Mouse (Mus musculus) small intestine, adult 2 months (tissue): ENCODE results near the gene Lgalsl. TPM values are rescaled to one million over a fixed set of nuclear protein-coding genes. Genes with fewer than 3 reads are reported as not detected.

Experiments
- H3K27ac ChIP-seq: fragments of 200-500 bp; 2 replicates; pipeline ENCODE4 v1.5.1; 2012; ENCODE audit warnings: low read depth, low read length, control low read depth, inconsistent platforms; ENCODE audit not compliant: insufficient read depth
- H3K27me3 ChIP-seq: fragments of 200-500 bp; 2 replicates; pipeline ENCODE4 v1.6.1; 2012; ENCODE audit warnings: mild to moderate bottlenecking, moderate library complexity, low read length, inconsistent platforms; ENCODE audit not compliant: control insufficient read depth, insufficient read depth
- H3K36me3 ChIP-seq: fragments of 200-500 bp; 2 replicates; pipeline ENCODE4 v1.6.1; 2012; ENCODE audit warnings: mild to moderate bottlenecking, low read length, control low read depth, inconsistent platforms; ENCODE audit not compliant: control insufficient read depth, insufficient read depth
- H3K4me1 ChIP-seq: fragments of 200-500 bp; 2 replicates; pipeline ENCODE4 v1.6.1; 2012; ENCODE audit warnings: low read length, inconsistent platforms, mixed read lengths; ENCODE audit not compliant: control insufficient read depth, insufficient read depth, insufficient read length
- H3K4me3 ChIP-seq: fragments of 200-500 bp; 2 replicates; pipeline ENCODE4 v1.5.1; 2012; ENCODE audit warnings: low read depth, mild to moderate bottlenecking, control low read depth, inconsistent platforms, low read length, moderate library complexity
- CTCF ChIP-seq: fragments of 200-500 bp; IDR thresholded peaks from 2 replicates; pipeline ENCODE4 v1.5.1; 2012; ENCODE audit warnings: low read depth, mild to moderate bottlenecking, control low read depth, inconsistent platforms, low read length, moderate library complexity, mixed read lengths; ENCODE audit not compliant: insufficient replicate concordance, insufficient read length; ENCODE audit errors: extremely low read depth
- POLR2A ChIP-seq: fragments of 200-500 bp; IDR thresholded peaks from 2 replicates; pipeline ENCODE4 v1.6.1; 2012; ENCODE audit warnings: low read depth, mild to moderate bottlenecking, control low read depth, inconsistent platforms, low read length, moderate library complexity
- WGBS: fragments of 180-500 bp; shearing (Covaris S2); methylation state at CpG from one replicate; pipeline ENCODE4 v1.1.7; 2018; 5-methylcytosine and 5-hydroxymethylcytosine counted together
- polyA plus RNA-seq: library from polyadenylated mRNA; depleted of rRNA; stranded (reverse); fragments of >200 nt; gene quantifications from 2 replicates; pipeline ENCODE4 v1.2.3, GENCODE M21; 2012

The Lgalsl gene
- polyA plus RNA-seq, 1 experiment: 4.5 TPM

- WGBS: 27% methylated on average over 4 of the region's 4 CpGs
- Histone ChIP-seq H3K27me3 (no peaks in the 10 kb centered on the region), H3K4me1 (peaks cover 9% of the 10 kb centered on the region; the same call in 1 of the 2 replicates), H3K36me3 (no peaks in the 10 kb centered on the region), H3K4me3 (no peak overlapping the region), H3K27ac (peak overlapping the region; percentile 80)
- TF ChIP-seq CTCF: no peak
- no peak for TF ChIP-seq POLR2A
Observed at GRCm38 (mm10) chr11:20805604-20806249, 25.1 kb downstream of the Lgalsl start.

DNA sequence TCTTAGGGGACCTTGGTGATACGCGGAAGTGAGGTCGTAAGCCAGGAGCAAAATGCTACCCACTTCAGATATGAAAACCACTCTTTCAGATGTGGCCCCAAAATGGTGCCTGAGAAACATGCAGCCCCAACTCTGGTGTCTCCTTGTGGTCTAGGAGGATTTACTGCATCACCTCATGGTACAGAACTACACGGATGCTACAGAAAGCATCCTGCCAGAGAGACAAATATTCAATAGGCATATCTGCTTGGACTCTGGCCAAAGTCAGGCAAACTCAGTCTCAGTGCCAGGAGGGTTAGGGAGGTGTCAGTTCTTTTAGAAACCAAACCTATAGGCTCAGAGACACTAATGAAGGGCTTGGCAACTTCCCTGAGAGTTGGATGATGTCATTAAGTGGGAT lies 26.4 kb downstream of the Lgalsl start:
- Histone ChIP-seq H3K4me3 (no peak overlapping the region), H3K36me3 (no peaks in the 10 kb centered on the region), H3K27me3 (no peaks in the 10 kb centered on the region), H3K27ac (no peak overlapping the region), H3K4me1 (peaks cover 11% of the 10 kb centered on the region; the same call in 1 of the 2 replicates)
- WGBS: 82% methylated on average over 4 of the region's 4 CpGs
- no peak for TF ChIP-seq POLR2A
- TF ChIP-seq CTCF: no peak

DNA sequence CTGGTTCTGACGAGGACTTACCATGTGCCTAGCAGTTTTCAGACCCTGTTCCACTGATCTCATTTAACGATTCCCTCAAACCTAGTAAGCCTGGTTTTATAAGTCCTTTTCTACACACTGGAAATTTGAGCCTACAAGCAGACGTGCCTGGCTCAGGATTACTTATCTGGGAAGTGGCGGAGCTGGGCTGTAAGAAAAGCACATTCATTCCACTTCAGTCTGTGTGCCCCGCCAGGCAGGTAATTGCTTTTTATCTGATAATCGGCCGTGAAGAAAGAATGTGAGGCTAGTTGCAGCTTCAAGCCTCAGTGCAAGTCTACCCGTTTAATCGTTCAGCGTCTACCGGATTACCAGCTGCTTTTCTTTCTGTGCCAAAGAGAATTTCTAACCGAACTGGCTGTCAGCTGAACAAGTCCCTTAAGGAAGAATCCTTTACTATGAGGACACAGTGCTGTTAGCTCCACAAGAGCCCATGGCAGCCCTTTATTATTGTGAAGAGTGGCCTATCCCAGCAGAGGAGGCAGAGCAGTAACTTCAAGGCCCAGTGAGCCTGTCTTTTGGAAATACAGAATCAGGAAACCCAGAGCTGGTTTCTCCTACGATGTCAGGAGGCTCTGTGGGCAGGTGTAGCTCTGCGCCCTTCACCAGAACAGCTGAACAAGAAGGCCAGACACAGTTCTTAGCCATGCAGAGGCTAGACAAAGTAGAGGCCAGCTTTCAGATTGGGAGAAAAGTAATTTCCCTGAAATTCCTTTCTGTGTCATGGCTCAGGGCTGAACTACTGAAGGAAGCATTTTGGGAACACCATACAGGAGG lies 30.4 kb downstream of the Lgalsl start:
- no peak for TF ChIP-seq POLR2A
- no peak for TF ChIP-seq CTCF
- no peaks in the 10 kb centered on the region for H3K36me3 ChIP-seq
- H3K27me3 ChIP-seq: no peaks in the 10 kb centered on the region
- no peak overlapping the region for H3K27ac ChIP-seq
- no peak overlapping the region for H3K4me3 ChIP-seq
- WGBS: 25% methylated on average over 14 of the region's 14 CpGs
- peaks cover 2% of the 10 kb centered on the region; the same call in 1 of the 2 replicates for H3K4me1 ChIP-seq

DNA sequence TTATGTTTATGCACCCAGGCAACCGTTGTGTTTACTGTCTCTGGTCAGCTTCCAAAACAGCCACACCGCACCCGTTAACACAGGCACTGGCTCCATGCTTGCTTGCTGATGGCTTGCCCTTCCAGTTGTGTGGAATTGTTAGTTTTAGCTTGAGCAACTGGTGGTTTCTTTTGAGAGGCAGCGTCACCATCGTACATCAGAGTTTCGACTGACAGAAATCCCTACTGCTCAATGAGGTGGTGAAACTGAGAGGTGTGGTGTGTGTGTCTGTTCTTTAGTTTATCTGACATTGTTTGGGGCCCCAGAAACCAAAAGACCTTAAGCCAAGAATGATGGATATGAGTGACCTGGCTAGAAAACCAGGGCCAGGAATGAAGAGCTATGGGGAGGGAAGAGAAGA lies 33.0 kb downstream of the Lgalsl start:
- Histone ChIP-seq H3K4me1 (peaks cover 4% of the 10 kb centered on the region; the same call in 1 of the 2 replicates), H3K4me3 (no peak overlapping the region), H3K27me3 (no peaks in the 10 kb centered on the region), H3K36me3 (no peaks in the 10 kb centered on the region), H3K27ac (no peak overlapping the region)
- WGBS: 88% methylated on average over 6 of the region's 6 CpGs
- TF ChIP-seq POLR2A: no peak
- TF ChIP-seq CTCF: no peak

- Histone ChIP-seq H3K4me1 (peaks cover 14% of the 10 kb centered on the region; the same call in 1 of the 2 replicates), H3K27me3 (no peaks in the 10 kb centered on the region), H3K36me3 (no peaks in the 10 kb centered on the region), H3K4me3 (no peak overlapping the region), H3K27ac (no peak overlapping the region)
- no peak for TF ChIP-seq CTCF
- no peak for TF ChIP-seq POLR2A
- WGBS: 50% methylated on average over 2 of the region's 2 CpGs
Observed at GRCm38 (mm10) chr11:20795466-20795865, 35.4 kb downstream of the Lgalsl start.

DNA sequence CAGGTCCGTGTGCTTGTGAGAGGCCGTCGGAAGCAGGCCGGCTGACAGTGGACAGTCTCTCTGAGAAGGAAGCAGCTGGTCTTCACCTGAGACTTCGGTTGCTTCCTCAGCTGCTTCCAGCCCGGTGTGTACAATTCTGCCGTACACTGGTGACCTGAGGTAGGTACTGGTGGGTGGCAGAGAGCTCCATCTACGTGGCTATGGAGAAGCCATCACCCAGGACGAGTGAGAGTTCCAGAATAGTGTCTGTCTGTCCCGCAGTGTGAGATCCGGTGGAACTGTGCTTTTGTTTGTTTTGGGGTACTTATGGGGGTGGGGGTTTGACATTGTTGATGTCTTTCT lies 36.0 kb downstream of the Lgalsl start:
- no peak for TF ChIP-seq CTCF
- TF ChIP-seq POLR2A: no peak
- H3K36me3 ChIP-seq: no peaks in the 10 kb centered on the region

GRCm38 (mm10) chr11:20794196-20794912 lies 36.5 kb downstream of the Lgalsl start:
- Histone ChIP-seq H3K27me3 (no peaks in the 10 kb centered on the region), H3K36me3 (no peaks in the 10 kb centered on the region), H3K27ac (no peak overlapping the region), H3K4me3 (no peak overlapping the region), H3K4me1 (peaks cover 15% of the 10 kb centered on the region; the same call in 1 of the 2 replicates)
- TF ChIP-seq POLR2A: no peak
- TF ChIP-seq CTCF: peak; percentile 82; the same call in 1 of the 2 replicates
- 44% methylated on average over 10 of the region's 10 CpGs for WGBS

More for the DNA sequence above, 36.0 kb downstream of the Lgalsl start:
- Histone ChIP-seq H3K4me3 (no peak overlapping the region), H3K27ac (no peak overlapping the region), H3K27me3 (no peaks in the 10 kb centered on the region), H3K4me1 (peaks cover 15% of the 10 kb centered on the region; the same call in 1 of the 2 replicates)
- WGBS: 34% methylated on average over 11 of the region's 11 CpGs
